Comparison of ENCODE assay signal across 24 mouse cellular contexts in genomic region chr5:145433688-145434087, GRCm38 (mm10). TPM values are rescaled to one million over a fixed set of nuclear protein-coding genes. Genes with fewer than 3 reads are reported as not detected.
DNase-seq lines count a peak whose midpoint lies in the region; ATAC-seq and TF ChIP-seq lines count a peak whose summit lies in the region.
"Had no signal": no experiment of that assay in that cellular context is flagged by ENCODE, and none has a peak within 500 bp of the region (broad histone marks: within the 10 kb centered on the region; RNA-seq: fewer than 3 reads in every experiment).

No protein-coding gene starts in this region.

- H3K36me3 ChIP-seq in liver, adult 2 months (ENCODE audit: control insufficient read depth, insufficient read depth, low read length): no peaks in the 10 kb centered on the region
- H3K36me3 ChIP-seq in liver, embryonic 12.5 days: no peaks in the 10 kb centered on the region
- H3K36me3 ChIP-seq: embryonic facial prominence, embryonic 10.5 days; embryonic facial prominence, embryonic 12.5 days; forebrain, embryonic 15.5 days had no signal

- TF ChIP-seq CTCF in liver, adult 2 months (IDR thresholded peaks at IDR 0.05; ENCODE audit: low read depth, low read length): no peak

- peaks cover 5% of the 10 kb centered on the region; the same call in 1 of the 2 replicates for H3K27me3 ChIP-seq in liver, adult 2 months (ENCODE audit: control insufficient read depth, insufficient read depth, low read length)
- no peaks in the 10 kb centered on the region for H3K27me3 ChIP-seq in liver, embryonic 12.5 days (replicated peaks)
- H3K27me3 ChIP-seq: embryonic facial prominence, embryonic 12.5 days; forebrain, embryonic 13.5 days; forebrain, embryonic 15.5 days had no signal

- no peaks in the 10 kb centered on the region for H3K79me2 ChIP-seq in liver, adult 2 months (ENCODE audit: control insufficient read depth, insufficient read depth, low read length)

- H3K4me3 ChIP-seq in liver, adult 2 months (ENCODE audit: insufficient read depth, low read depth, low read length): no peak overlapping the region
- no peak overlapping the region for H3K4me3 ChIP-seq in liver, embryonic 12.5 days
- H3K4me3 ChIP-seq: embryonic facial prominence, embryonic 10.5 days; embryonic facial prominence, embryonic 12.5 days; forebrain, embryonic 13.5 days; forebrain, embryonic 15.5 days had no signal

- TF ChIP-seq POLR2A in liver, adult 2 months (IDR thresholded peaks at IDR 0.05; ENCODE audit: extremely low read depth, insufficient read depth, low read length): no peak

- peaks cover 3% of the 10 kb centered on the region for H3K4me1 ChIP-seq in liver, adult 2 months (ENCODE audit: control insufficient read depth, insufficient read depth, low read length)
- no peaks in the 10 kb centered on the region for H3K4me1 ChIP-seq in liver, embryonic 12.5 days
- H3K4me1 ChIP-seq: embryonic facial prominence, embryonic 10.5 days; embryonic facial prominence, embryonic 12.5 days; forebrain, embryonic 13.5 days; forebrain, embryonic 15.5 days had no signal

- ATAC-seq in liver, embryonic 12.5 days: no peak
- ATAC-seq in granulocyte monocyte progenitor cell, adult 5-6 weeks (replicated peaks; ENCODE audit: poor library complexity, severe bottlenecking): no peak
- ATAC-seq: forebrain, embryonic 13.5 days; forebrain, embryonic 15.5 days; forebrain, postnatal 0 days had no signal

- H3K4me2 ChIP-seq in liver, embryonic 12.5 days: no peak overlapping the region
- H3K4me2 ChIP-seq: embryonic facial prominence, embryonic 12.5 days; forebrain, embryonic 13.5 days; forebrain, embryonic 15.5 days had no signal

- H3K27ac ChIP-seq in liver, adult 2 months (replicated peaks; ENCODE audit: insufficient read depth, low read depth, low read length): no peak overlapping the region
- H3K27ac ChIP-seq in liver, embryonic 12.5 days: no peak overlapping the region
- H3K27ac ChIP-seq: embryonic facial prominence, embryonic 10.5 days; embryonic facial prominence, embryonic 12.5 days; forebrain, embryonic 13.5 days; forebrain, embryonic 15.5 days had no signal

- H3K9ac ChIP-seq in liver, adult 2 months (ENCODE audit: low read depth, low read length): no peak overlapping the region
- no peak overlapping the region for H3K9ac ChIP-seq in liver, embryonic 12.5 days
- H3K9ac ChIP-seq: embryonic facial prominence, embryonic 12.5 days; forebrain, embryonic 13.5 days; forebrain, embryonic 15.5 days; forebrain, postnatal 0 days had no signal

- H3K9me3 ChIP-seq in liver, embryonic 12.5 days (replicated peaks): peaks cover 21% of the 10 kb centered on the region; the same call in 1 of the 2 replicates
- H3K9me3 ChIP-seq: forebrain, embryonic 15.5 days had no signal

- peak; percentile 61 for DNase-seq in adrenal gland, adult 2 months
- DNase-seq in adrenal gland, postnatal 4 days (ENCODE audit: low spot score in 2 of 2): no peak
- DNase-seq in liver, adult 2 months (ENCODE audit: extremely low read depth, low read depth, low spot score): peak; percentile 45
- peak; percentile 3 for DNase-seq in adrenal gland, postnatal 10 days
- peak; percentile 18 for DNase-seq in adrenal gland, postnatal 14 days
- DNase-seq in heart, adult 11 months: no peak
- DNase-seq: cerebellum, adult 11-12 months; cerebellum, adult 2 months; cerebellum, adult 9-10 months; cerebellum, postnatal 10 days; cerebellum, postnatal 25 days; forebrain, postnatal 0 days had no signal

- 25% methylated on average over 1 of the region's 1 CpGs for WGBS in liver, adult 2 months
- 62% methylated on average over 1 of the region's 1 CpGs for WGBS in liver, embryonic 12.5 days (ENCODE audit: insufficient replicate concordance)

RNA-seq across cellular contexts. Expression of gene Cyp3a16, which starts 35.8 kb away (rescaled TPM):
- total RNA-seq in adrenal gland, adult 2 months (2021): under 1 TPM in 1 of 2 experiments, not detected in 1; 0.52 TPM
- not detected in 2 replicates for polyA plus RNA-seq in adrenal gland, adult 2 months (2012; rRNA removed)
- total RNA-seq in adrenal gland, postnatal 4 days (2021): 10 to 100 TPM in 1 of 2 experiments, under 1 TPM in 1; 0.45 to 19.5 TPM
- total RNA-seq in liver, adult 2 months (2014; rRNA removed): 0.27 and 201 TPM in 2 replicates
- 1.0 and 33.3 TPM in 2 replicates for polyA plus RNA-seq in liver, adult 2 months (2012; rRNA removed)
- polyA plus RNA-seq in liver, embryonic 12.5 days (2016; fragmentation: Nextera tagmentation; extraction: Ambion mirVana): 0.07 TPM in 1 of 2 replicates, not detected in the other
- total RNA-seq in adrenal gland, postnatal 10 days (2021): 10 to 100 TPM; 25.8 to 51.3 TPM
- total RNA-seq in adrenal gland, postnatal 14 days (2021): 2.9 and 35.2 TPM in 2 replicates
- not detected in 2 replicates for total RNA-seq in granulocyte monocyte progenitor cell, adult 5-6 weeks (2014; fragmentation: Nextera tagmentation)
- not detected in 2 replicates for total RNA-seq in granulocyte monocyte progenitor cell, adult 5-6 weeks (2017)
- total RNA-seq: ES-E14; forebrain, postnatal 0 days; MEL had no signal
- polyA plus RNA-seq: C2C12; cerebellum, adult 2 months; cortical plate, adult 2 months; embryonic facial prominence, embryonic 10.5 days; embryonic facial prominence, embryonic 12.5 days; embryonic facial prominence, embryonic 14.5 days; forebrain, embryonic 11.5 days; forebrain, embryonic 13.5 days; forebrain, embryonic 15.5 days; forebrain, postnatal 0 days had no signal

Comparison
In these comparisons a context has a peak if more than half of its experiments do, and no peak if none do; other contexts are left out.
1. DNase-seq: peak in adrenal gland, adult 2 months (single experiment), liver, adult 2 months (single experiment), adrenal gland, postnatal 10 days (single experiment) and adrenal gland, postnatal 14 days (single experiment); none in adrenal gland, postnatal 4 days (0 of 2) and heart, adult 11 months (single experiment).